Mouse (Mus musculus) stomach, postnatal 0 days (tissue): ENCODE measurements around the gene Gm28047.

ENCODE experiments used
- CTCF ChIP-seq: IDR thresholded peaks from 2 replicates; pipeline ENCODE4 v1.5.1; 2016; ENCODE audit warnings: antibody characterized with exemption, low read depth, mild to moderate bottlenecking, moderate library complexity
- EP300 ChIP-seq: optimal IDR thresholded peaks from 2 replicates; pipeline ENCODE3; 2016; ENCODE audit warnings: antibody characterized with exemption

DNA sequence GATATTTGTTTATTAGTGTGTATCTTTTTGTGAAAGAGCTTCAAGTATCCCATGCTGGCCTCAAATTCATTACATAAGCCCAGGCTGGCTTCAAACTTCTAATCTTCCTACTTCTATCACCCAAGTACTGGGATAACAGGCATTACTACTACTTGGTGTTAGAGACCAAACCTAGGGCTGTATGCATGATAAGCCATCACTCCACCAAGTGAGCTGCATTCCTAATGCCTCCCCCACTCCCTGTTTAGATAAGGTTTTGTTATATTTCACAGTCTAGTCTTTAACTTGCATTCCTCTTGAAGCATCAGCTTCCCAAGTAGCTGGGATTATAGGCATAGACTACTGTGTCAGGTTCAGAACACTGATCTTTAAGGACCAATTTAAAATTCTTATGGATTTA lies 10.6 kb downstream of the Gm28047 start:
- no peak for TF ChIP-seq CTCF
- TF ChIP-seq EP300: no peak
